Mouse (Mus musculus) heart, embryonic 16.5 days (tissue): ENCODE measurements at regions not wholly inside any gene's neighbourhood (a gene's known extent, or its start where the extent isn't known, plus 50 kb on each side); places are given as distances from the start of the nearest gene placed in this dataset.

Source experiments
- ATAC-seq: fragments of 200-750 bp; cut with Nextera tagmentation; replicated peaks from 2 replicates; pipeline ENCODE4 v1.8.0; 2017; ENCODE audit warnings: moderate number of reproducible peaks; ENCODE audit not compliant: insufficient read depth, low FRiP score; ENCODE audit errors: extremely low read depth
- H3K27ac ChIP-seq: fragments of 300-500 bp; sonication (generic); 2 replicates; pipeline ENCODE4 v1.5.1; 2014; ENCODE audit warnings: mild to moderate bottlenecking, low read length, control low read depth, moderate library complexity
- H3K27me3 ChIP-seq: fragments of 300-500 bp; sonication (generic); 2 replicates; pipeline ENCODE4 v1.6.1; 2014; ENCODE audit warnings: low read length, mixed read lengths; ENCODE audit not compliant: control insufficient read depth, insufficient read depth
- H3K36me3 ChIP-seq: fragments of 300-500 bp; sonication (generic); 2 replicates; pipeline ENCODE4 v1.6.1; 2014; ENCODE audit not compliant: control insufficient read depth, insufficient read depth
- H3K4me1 ChIP-seq: fragments of 300-500 bp; sonication (generic); 2 replicates; pipeline ENCODE4 v1.6.1; 2014; ENCODE audit warnings: low read length, mixed read lengths; ENCODE audit not compliant: control insufficient read depth, insufficient read depth
- H3K4me2 ChIP-seq: fragments of 300-500 bp; sonication (generic); 2 replicates; pipeline ENCODE4 v1.6.1; 2014; ENCODE audit warnings: low read depth, mild to moderate bottlenecking, control low read depth, low read length
- H3K4me3 ChIP-seq: fragments of 300-500 bp; sonication (generic); 2 replicates; pipeline ENCODE4 v1.5.1; 2014; ENCODE audit warnings: mild to moderate bottlenecking, control low read depth, low read length
- H3K9ac ChIP-seq: fragments of 300-500 bp; sonication (generic); 2 replicates; pipeline ENCODE4 v1.6.1; 2014; ENCODE audit warnings: low read length, control low read depth
- H3K9me3 ChIP-seq: fragments of 300-500 bp; sonication (generic); replicated peaks from 2 replicates; pipeline ENCODE4 v1.6.1; 2016; ENCODE audit warnings: low read length; ENCODE audit not compliant: control insufficient read depth
- WGBS: fragments of 180-500 bp; shearing (Covaris S2); extraction: QIAGEN DNeasy Blood & Tissue Kit; methylation state at CpG from one replicate; pipeline ENCODE4 v1.1.7; 2014; 5-methylcytosine and 5-hydroxymethylcytosine counted together

GRCm38 (mm10) chr14:99383170-99383569, 84.7 kb downstream of the Klf5 start:
- no peak overlapping the region for H3K4me2 ChIP-seq
- no peaks in the 10 kb centered on the region for H3K27me3 ChIP-seq
- H3K4me1 ChIP-seq: no peaks in the 10 kb centered on the region
- ATAC-seq: no peak
- H3K4me3 ChIP-seq: no peak overlapping the region
- H3K36me3 ChIP-seq: no peaks in the 10 kb centered on the region
- no peak overlapping the region for H3K9ac ChIP-seq
- WGBS: 87% methylated on average over 6 of the region's 6 CpGs
- no peak overlapping the region for H3K27ac ChIP-seq
- H3K9me3 ChIP-seq: no peaks in the 10 kb centered on the region

- H3K9me3 ChIP-seq: no peaks in the 10 kb centered on the region
- H3K4me2 ChIP-seq: no peak overlapping the region
- no peak overlapping the region for H3K27ac ChIP-seq
- no peaks in the 10 kb centered on the region for H3K4me1 ChIP-seq
- H3K4me3 ChIP-seq: no peak overlapping the region
- WGBS: 92% methylated on average over 6 of the region's 6 CpGs
- no peaks in the 10 kb centered on the region for H3K36me3 ChIP-seq
- no peak overlapping the region for H3K9ac ChIP-seq
- no peaks in the 10 kb centered on the region for H3K27me3 ChIP-seq
- ATAC-seq: no peak
Observed at GRCm38 (mm10) chr14:99387581-99387980, 89.1 kb downstream of the Klf5 start.

- no peak for ATAC-seq
- no peaks in the 10 kb centered on the region for H3K36me3 ChIP-seq
- H3K27me3 ChIP-seq: no peaks in the 10 kb centered on the region
- no peaks in the 10 kb centered on the region for H3K9me3 ChIP-seq
- no peak overlapping the region for H3K4me2 ChIP-seq
- no peaks in the 10 kb centered on the region for H3K4me1 ChIP-seq
- H3K4me3 ChIP-seq: no peak overlapping the region
- H3K27ac ChIP-seq: no peak overlapping the region
- H3K9ac ChIP-seq: no peak overlapping the region
- WGBS: 88% methylated on average over 5 of the region's 5 CpGs
Observed at GRCm38 (mm10) chr14:99389306-99389705, 90.8 kb downstream of the Klf5 start.

GRCm38 (mm10) chr14:99391700-99392099, 93.2 kb downstream of the Klf5 start:
- H3K27ac ChIP-seq: no peak overlapping the region
- no peak overlapping the region for H3K4me3 ChIP-seq
- no peaks in the 10 kb centered on the region for H3K4me1 ChIP-seq
- no peaks in the 10 kb centered on the region for H3K36me3 ChIP-seq
- no peak overlapping the region for H3K9ac ChIP-seq
- H3K9me3 ChIP-seq: no peaks in the 10 kb centered on the region
- ATAC-seq: no peak
- WGBS: 81% methylated on average over 7 of the region's 7 CpGs
- H3K4me2 ChIP-seq: no peak overlapping the region
- H3K27me3 ChIP-seq: no peaks in the 10 kb centered on the region

GRCm38 (mm10) chr14:99392813-99393212, 94.3 kb downstream of the Klf5 start:
- Histone ChIP-seq H3K9ac (no peak overlapping the region), H3K27me3 (no peaks in the 10 kb centered on the region), H3K4me1 (no peaks in the 10 kb centered on the region), H3K27ac (no peak overlapping the region), H3K36me3 (no peaks in the 10 kb centered on the region), H3K9me3 (no peaks in the 10 kb centered on the region), H3K4me3 (no peak overlapping the region), H3K4me2 (no peak overlapping the region)
- WGBS: 63% methylated on average over 2 of the region's 2 CpGs
- no peak for ATAC-seq

GRCm38 (mm10) chr14:99393611-99394010, 95.1 kb downstream of the Klf5 start:
- no peaks in the 10 kb centered on the region for H3K9me3 ChIP-seq
- H3K9ac ChIP-seq: no peak overlapping the region
- no peaks in the 10 kb centered on the region for H3K27me3 ChIP-seq
- no peaks in the 10 kb centered on the region for H3K36me3 ChIP-seq
- 80% methylated on average over 8 of the region's 8 CpGs for WGBS
- no peak overlapping the region for H3K4me3 ChIP-seq
- H3K4me1 ChIP-seq: no peaks in the 10 kb centered on the region
- ATAC-seq: no peak
- H3K27ac ChIP-seq: no peak overlapping the region
- no peak overlapping the region for H3K4me2 ChIP-seq

- WGBS: 50% methylated on average over 6 of the region's 6 CpGs
- Histone ChIP-seq H3K27me3 (no peaks in the 10 kb centered on the region), H3K27ac (no peak overlapping the region), H3K4me3 (no peak overlapping the region), H3K4me2 (no peak overlapping the region), H3K4me1 (peaks cover 2% of the 10 kb centered on the region; the same call in 1 of the 2 replicates), H3K36me3 (no peaks in the 10 kb centered on the region), H3K9ac (no peak overlapping the region), H3K9me3 (no peaks in the 10 kb centered on the region)
- peak; percentile 67 for ATAC-seq
Observed at GRCm38 (mm10) chr14:99403155-99403726, 104.8 kb downstream of the Klf5 start.

- Histone ChIP-seq H3K27me3 (no peaks in the 10 kb centered on the region), H3K9me3 (no peaks in the 10 kb centered on the region), H3K4me2 (no peak overlapping the region), H3K9ac (no peak overlapping the region), H3K27ac (no peak overlapping the region), H3K4me3 (no peak overlapping the region), H3K36me3 (no peaks in the 10 kb centered on the region), H3K4me1 (peaks cover 2% of the 10 kb centered on the region; the same call in 1 of the 2 replicates)
- WGBS: 79% methylated on average over 5 of the region's 5 CpGs
- ATAC-seq: no peak
Observed at GRCm38 (mm10) chr14:99405228-99405627, 106.7 kb downstream of the Klf5 start.

- Histone ChIP-seq H3K4me2 (no peak overlapping the region), H3K27me3 (no peaks in the 10 kb centered on the region), H3K36me3 (no peaks in the 10 kb centered on the region), H3K4me3 (no peak overlapping the region), H3K9me3 (no peaks in the 10 kb centered on the region), H3K4me1 (no peaks in the 10 kb centered on the region), H3K27ac (no peak overlapping the region), H3K9ac (no peak overlapping the region)
- WGBS: 14% methylated on average over 5 of the region's 5 CpGs
- ATAC-seq: no peak
Observed at GRCm38 (mm10) chr14:99411835-99412234, 113.3 kb downstream of the Klf5 start.
